Mouse (Mus musculus) kidney, adult 2 months (tissue): ENCODE results near the gene Csnk1g1.

Experiments
- CTCF ChIP-seq: fragments of 200-500 bp; conservative IDR thresholded peaks from 2 replicates; pipeline ENCODE4 v1.5.1; 2011; ENCODE audit warnings: low read depth, mild to moderate bottlenecking, control low read depth, low read length, moderate library complexity, mixed read lengths; ENCODE audit not compliant: insufficient read depth, insufficient read length
- POLR2A ChIP-seq: fragments of 200-500 bp; IDR thresholded peaks from one replicate; pipeline ENCODE4 v1.6.1; 2011; ENCODE audit warnings: low read depth, low read length, control low read depth

DNA sequence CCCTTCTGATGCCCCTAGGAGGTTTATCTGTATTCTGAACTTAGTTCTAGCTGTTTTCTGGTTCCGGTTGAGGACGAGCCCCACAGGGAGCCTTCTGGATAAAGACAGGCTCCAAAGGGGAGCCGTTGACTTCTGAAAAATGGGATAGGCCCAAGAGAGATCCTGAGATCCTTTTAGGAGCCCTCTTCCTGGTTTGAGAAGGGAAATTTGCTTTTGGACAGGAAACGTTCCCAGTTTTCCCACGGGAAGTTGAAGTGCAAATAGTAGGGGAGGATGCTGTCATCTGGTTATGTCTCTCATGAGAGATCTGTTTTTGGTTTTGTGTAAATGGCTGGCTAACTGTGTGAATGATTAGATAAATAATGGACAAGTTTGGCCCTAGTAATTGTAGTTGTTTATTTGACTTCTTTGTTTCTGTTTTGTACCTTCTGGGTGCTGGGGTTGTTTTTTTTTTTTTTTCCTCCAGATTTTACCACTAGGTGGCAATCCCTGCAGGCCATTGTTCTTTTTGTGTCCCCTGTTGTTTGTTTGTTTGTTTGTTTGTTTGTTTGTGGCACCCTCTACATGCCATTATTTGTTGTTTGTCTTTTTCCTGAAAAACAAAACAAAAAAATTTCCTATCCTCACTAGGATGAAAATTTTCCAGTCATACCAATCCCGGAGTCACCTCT lies 141.3 kb downstream of the Csnk1g1 start:
- TF ChIP-seq CTCF (no peak), POLR2A (no peak)
